Mouse (Mus musculus) heart, adult 2 months (tissue): ENCODE data around the gene Efl1.

ENCODE experiments used
- CTCF ChIP-seq: fragments of 200-600 bp; IDR thresholded peaks from 2 replicates; pipeline ENCODE4 v1.8.1; 2022; ENCODE audit warnings: antibody characterized with exemption, mild to moderate bottlenecking, moderate library complexity
- POLR2A ChIP-seq: fragments of 200-500 bp; IDR thresholded peaks from 2 replicates; pipeline ENCODE4 v1.6.1; 2011; ENCODE audit warnings: mild to moderate bottlenecking, low read depth, low read length, control low read depth; ENCODE audit not compliant: insufficient read depth

DNA sequence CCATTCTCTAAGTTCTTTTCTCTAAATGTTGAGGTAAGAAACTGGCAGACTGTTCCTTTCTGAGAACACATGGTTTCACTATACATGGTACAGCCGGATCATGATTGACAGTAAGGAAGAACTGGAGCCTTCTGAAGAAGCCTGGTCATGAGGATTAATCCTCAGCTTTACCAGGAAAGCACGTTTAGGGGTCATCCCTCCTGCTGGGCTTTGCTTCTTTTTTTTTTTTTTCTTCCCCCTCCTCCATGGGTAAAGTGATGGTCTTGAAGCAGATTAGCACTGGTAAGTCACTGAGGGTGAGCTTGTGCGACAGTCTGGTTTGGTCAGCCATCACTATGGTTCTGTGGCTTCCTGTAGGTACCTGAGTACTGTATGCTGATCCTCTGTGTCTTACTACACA is 76.1 kb downstream of the Efl1 start:
- TF ChIP-seq POLR2A (no peak), CTCF (no peak)
